Mouse (Mus musculus) bone marrow, adult 2 months (tissue): ENCODE measurements around the gene Slc22a5. TPM values are rescaled to one million over a fixed set of nuclear protein-coding genes. Genes with fewer than 3 reads are reported as not detected.
A peak's percentile ranks its signal among the peaks of the same experiment; 100 is the strongest.
"Not testable (repeated sequence)": the region's sequence is repeated elsewhere in the genome, so short reads cannot be mapped to it uniquely, and the experiment has no call there.

Experiments
- H3K27ac ChIP-seq: fragments of 200-500 bp; 2 replicates; pipeline ENCODE4 v1.5.1; 2012; ENCODE audit warnings: low read depth, mild to moderate bottlenecking, control low read depth, inconsistent platforms, low read length; ENCODE audit not compliant: control insufficient read depth, poor library complexity, insufficient read depth
- H3K4me1 ChIP-seq: fragments of 200-500 bp; 2 replicates; pipeline ENCODE4 v1.6.1; 2011; ENCODE audit warnings: low read length; ENCODE audit not compliant: control insufficient read depth, insufficient read depth
- H3K4me3 ChIP-seq: fragments of 200-500 bp; replicated peaks from 2 replicates; pipeline ENCODE3; 2011; ENCODE audit warnings: mild to moderate bottlenecking, low read depth, low read length, control low read depth; ENCODE audit not compliant: control insufficient read depth
- CTCF ChIP-seq: fragments of 200-500 bp; IDR thresholded peaks from 2 replicates; pipeline ENCODE4 v1.5.1; 2011; ENCODE audit warnings: low read length, control low read depth; ENCODE audit not compliant: control insufficient read depth, insufficient read depth
- POLR2A ChIP-seq: fragments of 200-500 bp; IDR thresholded peaks from 2 replicates; pipeline ENCODE4 v1.6.1; 2011; ENCODE audit warnings: low read depth, mild to moderate bottlenecking, control low read depth, low read length, borderline replicate concordance; ENCODE audit not compliant: control insufficient read depth
- WGBS: fragments of 180-500 bp; shearing (Covaris S2); methylation state at CpG from one replicate; pipeline ENCODE4 v1.1.7; 2018; 5-methylcytosine and 5-hydroxymethylcytosine counted together
- polyA plus RNA-seq: library from polyadenylated mRNA; stranded (reverse); fragments of >200 nt; gene quantifications from 2 replicates; pipeline ENCODE4 v1.2.4, GENCODE M21; 2011; ENCODE audit warnings: low replicate concordance; ENCODE audit not compliant: missing spikeins, insufficient read depth, insufficient read length

Gene Slc22a5
- 4.0 and 6.5 TPM in 2 replicates for polyA plus RNA-seq

GRCm38 (mm10) chr11:53891505-53892451 lies at the start of gene Slc22a5:
TSS of gene Slc22a5 (minus strand) at chr11:53891660.
- 3% methylated on average over 63 of the region's 63 CpGs for WGBS
- H3K27ac ChIP-seq = peak within 1 kb of the TSS; percentile 86
- no peak for TF ChIP-seq CTCF
- TF ChIP-seq POLR2A = peak; percentile 65; the same call in 1 of the 2 replicates
- H3K4me1 ChIP-seq = peaks cover 4% of the 10 kb centered on the region; the same call in 1 of the 2 replicates
- peak within 1 kb of the TSS; percentile 64 for H3K4me3 ChIP-seq

GRCm38 (mm10) chr11:53931944-53932318 lies 40.5 kb upstream of the Slc22a5 start:
- H3K4me1 ChIP-seq, H3K27ac ChIP-seq, H3K4me3 ChIP-seq: not testable (repeated sequence)
- WGBS = 64% methylated on average over 4 of the region's 4 CpGs

GRCm38 (mm10) chr11:53931091-53931943 lies 39.9 kb upstream of the Slc22a5 start:
- WGBS = 39% methylated on average over 17 of the region's 17 CpGs
- peak; percentile 48; the same call in 1 of the 2 replicates for TF ChIP-seq CTCF
- no peak for TF ChIP-seq POLR2A
- no peak overlapping the region for H3K27ac ChIP-seq

DNA sequence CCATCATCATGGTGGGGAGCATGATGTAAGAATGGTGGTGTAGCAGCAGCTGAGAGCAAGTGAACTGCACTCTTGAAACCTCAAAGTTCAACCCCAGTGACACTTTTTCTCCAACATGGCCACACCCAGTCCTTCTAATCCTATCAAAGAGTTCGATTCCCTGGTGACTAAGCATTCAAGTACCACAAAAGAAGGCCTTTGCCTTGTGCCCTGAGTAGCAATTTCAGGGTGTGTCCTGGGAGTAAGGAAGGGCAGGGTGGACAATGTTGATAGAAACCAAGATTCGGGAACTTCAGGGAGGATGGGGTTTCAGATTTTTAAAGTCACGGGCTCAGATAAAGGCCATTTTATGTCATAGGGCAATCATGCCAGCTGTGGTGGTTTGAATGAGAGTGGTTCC lies 38.3 kb upstream of the Slc22a5 start:
- Histone ChIP-seq H3K4me1 (no peaks in the 10 kb centered on the region; the same call in 1 of the 2 replicates), H3K27ac (no peak overlapping the region), H3K4me3 (no peak overlapping the region)
- TF ChIP-seq POLR2A (no peak), CTCF (no peak)
- WGBS = 77% methylated on average over 3 of the region's 3 CpGs

More at GRCm38 (mm10) chr11:53931091-53931943, 39.9 kb upstream of the Slc22a5 start:
- no peaks in the 10 kb centered on the region; the same call in 1 of the 2 replicates for H3K4me1 ChIP-seq
- H3K4me3 ChIP-seq = no peak overlapping the region

DNA sequence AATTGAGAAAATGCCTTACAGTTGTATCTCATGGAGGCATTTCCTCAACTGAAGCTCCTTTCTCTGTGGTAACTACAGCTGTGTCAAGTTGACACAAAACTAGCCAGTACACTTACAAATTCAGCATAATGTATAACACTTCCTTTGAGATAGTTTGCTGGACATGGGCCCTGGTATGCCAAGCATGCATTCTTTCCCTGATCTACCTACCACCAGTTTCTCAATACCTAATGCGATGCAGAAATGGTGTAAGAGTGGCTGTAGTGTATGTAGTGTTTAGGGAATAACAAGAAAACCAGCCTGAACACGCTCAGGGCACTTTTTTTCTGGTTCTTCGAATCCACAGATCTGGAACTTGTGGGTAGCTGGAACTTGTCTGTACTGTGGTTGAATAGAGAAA lies 37.1 kb upstream of the Slc22a5 start:
- H3K4me1 ChIP-seq = no peaks in the 10 kb centered on the region; the same call in 1 of the 2 replicates
- 65% methylated on average over 3 of the region's 3 CpGs for WGBS
- H3K27ac ChIP-seq = no peak overlapping the region
- no peak overlapping the region for H3K4me3 ChIP-seq
- TF ChIP-seq CTCF (no peak), POLR2A (no peak)

DNA sequence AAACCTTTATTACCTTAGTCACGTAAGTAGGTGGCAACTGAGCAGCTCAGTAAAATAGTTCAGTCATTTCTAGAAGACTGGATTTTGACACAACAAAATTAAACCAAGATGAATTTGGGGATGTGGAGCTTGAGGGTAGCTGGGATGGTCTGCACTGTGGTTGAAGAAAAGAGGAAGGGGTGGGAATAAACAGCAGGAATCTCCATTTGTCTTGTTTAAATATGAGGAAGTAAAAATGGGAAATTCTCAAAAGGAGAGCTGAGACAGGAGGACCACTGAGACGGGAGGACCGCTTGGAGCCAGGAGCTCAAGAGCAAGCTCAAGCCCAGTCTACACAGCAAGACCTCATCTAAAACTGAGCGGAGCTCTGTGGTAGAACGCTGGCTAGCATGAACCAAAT lies 34.8 kb upstream of the Slc22a5 start:
- Histone ChIP-seq H3K4me3 (no peak overlapping the region), H3K27ac (no peak overlapping the region), H3K4me1 (no peaks in the 10 kb centered on the region)
- no peak for TF ChIP-seq CTCF
- TF ChIP-seq POLR2A = no peak
- 75% methylated on average over 5 of the region's 5 CpGs for WGBS

GRCm38 (mm10) chr11:53918851-53919250 lies 27.4 kb upstream of the Slc22a5 start:
- no peak for TF ChIP-seq POLR2A
- no peak for TF ChIP-seq CTCF
- H3K4me1 ChIP-seq = no peaks in the 10 kb centered on the region
- H3K27ac ChIP-seq = no peak overlapping the region
- H3K4me3 ChIP-seq = no peak overlapping the region
- 87% methylated on average over 4 of the region's 4 CpGs for WGBS

DNA sequence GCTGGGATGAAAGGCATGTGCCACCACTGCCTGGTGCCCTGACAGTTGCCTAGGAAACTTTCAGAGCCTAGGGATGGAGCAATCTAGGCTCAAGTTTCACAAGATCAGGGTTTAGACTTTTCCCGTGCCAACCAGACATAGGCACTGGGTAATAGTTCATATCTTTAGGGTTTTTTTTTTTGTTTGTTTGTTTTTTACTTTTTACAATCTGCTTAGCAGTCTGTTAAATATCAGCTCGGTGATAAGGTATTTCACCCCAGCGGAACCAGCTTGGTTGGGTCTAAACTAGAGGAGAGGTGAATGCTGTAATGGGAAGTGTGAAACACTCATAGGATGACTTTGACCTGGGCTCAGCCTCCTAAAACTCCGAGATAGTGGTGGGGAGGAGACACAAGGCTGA lies 19.6 kb upstream of the Slc22a5 start:
- Histone ChIP-seq H3K4me3 (no peak overlapping the region), H3K27ac (no peak overlapping the region), H3K4me1 (no peaks in the 10 kb centered on the region)
- 66% methylated on average over 4 of the region's 4 CpGs for WGBS
- TF ChIP-seq CTCF (no peak), POLR2A (no peak)
